Mouse (Mus musculus) lung, adult 2 months (tissue): Measurements from ENCODE around the gene Ankrd34a. TPM values are rescaled to one million over a fixed set of nuclear protein-coding genes. Genes with fewer than 3 reads are reported as not detected.
"Not testable (repeated sequence)": the region's sequence is repeated elsewhere in the genome, so short reads cannot be mapped to it uniquely, and the experiment has no call there.

Experiments used
- DNase-seq: peaks from one replicate; pipeline ENCODE4 v3.0.0; 2022
- H3K4me1 ChIP-seq: fragments of 200-500 bp; 2 replicates; pipeline ENCODE4 v1.6.1; 2011; ENCODE audit warnings: low read length; ENCODE audit not compliant: control insufficient read depth, insufficient read depth
- H3K4me3 ChIP-seq: fragments of 200-500 bp; replicated peaks from 2 replicates; pipeline ENCODE3; 2011; ENCODE audit warnings: low read depth, mild to moderate bottlenecking, control low read depth, low read length; ENCODE audit errors: extremely low read depth
- CTCF ChIP-seq: fragments of 200-500 bp; IDR thresholded peaks from 2 replicates; pipeline ENCODE4 v1.5.1; 2011; ENCODE audit warnings: mild to moderate bottlenecking, low read length, control low read depth; ENCODE audit not compliant: insufficient read depth
- POLR2A ChIP-seq: fragments of 200-500 bp; IDR thresholded peaks from 2 replicates; pipeline ENCODE4 v1.6.1; 2011; ENCODE audit warnings: low read depth, mild to moderate bottlenecking, control low read depth, low read length, borderline replicate concordance; ENCODE audit errors: extremely low read depth
- WGBS: fragments of 180-500 bp; shearing (Covaris S2); methylation state at CpG from one replicate; pipeline ENCODE4 v1.1.7; 2018; 5-methylcytosine and 5-hydroxymethylcytosine counted together
- polyA plus RNA-seq: library from polyadenylated mRNA; depleted of rRNA; stranded (reverse); fragments of >200 nt; gene quantifications from 2 replicates; pipeline ENCODE4 v1.2.3, GENCODE M21; 2012

Ankrd34a gene
- polyA plus RNA-seq, 1 experiment: 0.44 TPM

DNA sequence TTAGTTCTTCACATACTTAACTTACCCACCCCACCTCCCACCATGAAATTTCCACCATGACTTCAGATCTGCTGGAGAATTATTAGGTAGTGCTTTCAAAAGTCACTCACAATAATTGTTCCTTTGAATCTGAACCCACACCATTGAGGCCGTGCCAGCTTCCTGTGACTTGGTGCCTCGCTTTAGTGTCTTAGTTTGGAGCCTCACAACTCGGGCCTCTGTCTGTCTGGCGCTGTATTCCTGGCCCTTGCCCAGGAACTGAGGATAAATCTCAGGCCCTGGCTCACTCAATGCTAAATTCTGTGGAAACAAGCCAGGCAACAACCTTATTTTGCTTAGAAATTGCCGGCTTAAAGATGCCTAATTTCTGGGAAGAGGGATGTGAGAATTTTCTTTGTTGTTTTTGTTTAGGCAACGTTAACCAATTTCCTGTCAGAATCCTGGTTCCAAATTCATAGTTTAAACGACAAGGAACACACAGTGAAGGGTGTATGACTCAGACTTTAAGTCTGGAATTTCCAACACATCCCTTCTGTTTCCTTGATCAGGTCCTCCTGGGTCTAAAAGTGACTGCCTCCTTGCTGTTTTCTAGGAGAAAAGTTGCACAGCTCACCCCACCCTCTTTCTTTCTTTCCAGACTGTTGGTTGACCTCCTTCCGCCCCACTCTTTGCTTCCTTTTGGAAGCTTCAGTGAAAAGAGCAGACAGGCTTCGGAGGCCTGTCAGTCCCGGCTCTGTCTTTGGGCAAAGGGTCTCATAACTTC is 5.7 kb downstream of the Ankrd34a start:
- DNase-seq: no peak
- TF ChIP-seq CTCF (no peak), POLR2A (no peak)
- Histone ChIP-seq H3K4me1 (peaks cover 7% of the 10 kb centered on the region), H3K4me3 (peak overlapping the region; percentile 45)
- 29% methylated on average over 10 of the region's 10 CpGs for WGBS

DNA sequence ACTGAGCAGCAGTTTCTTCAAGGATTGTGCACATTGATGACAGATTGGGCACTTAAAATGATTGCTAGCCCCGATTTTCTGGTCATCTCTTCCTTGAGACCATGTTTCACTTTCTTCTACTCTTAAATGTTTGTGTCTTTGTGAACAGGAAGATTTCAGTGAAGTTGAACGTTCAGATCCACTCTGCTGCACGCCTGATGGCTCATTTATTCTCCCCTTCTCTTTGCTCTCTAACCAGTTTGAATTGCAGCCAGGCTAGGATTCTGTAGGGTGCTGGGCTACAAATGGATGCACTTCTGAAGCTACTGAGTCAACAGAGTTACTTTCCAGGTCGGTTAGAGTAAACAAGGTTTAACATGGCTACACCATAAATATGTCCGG is 6.3 kb downstream of the Ankrd34a start:
- 18% methylated on average over 5 of the region's 5 CpGs for WGBS
- no peak overlapping the region for H3K4me3 ChIP-seq

DNA sequence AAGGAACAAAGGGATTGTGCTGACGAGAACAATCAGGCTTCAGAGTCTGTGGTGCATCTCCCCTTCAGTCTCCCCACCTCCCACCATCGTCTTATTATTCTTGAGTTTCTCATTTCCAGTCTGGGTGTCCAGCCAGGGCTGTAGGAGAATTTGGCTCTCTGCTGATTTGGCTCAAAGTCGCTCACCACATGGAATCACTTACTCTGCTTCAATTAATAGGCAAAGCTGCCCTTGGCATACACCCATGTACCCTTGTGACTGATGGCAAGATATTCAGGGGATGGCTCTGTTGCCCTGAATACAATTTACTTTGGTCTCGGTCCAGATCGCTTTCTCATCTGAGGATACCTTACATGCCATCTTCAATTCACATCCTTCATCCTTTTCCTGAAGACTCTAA is 6.9 kb downstream of the Ankrd34a start:
- Histone ChIP-seq H3K4me3 (no peak overlapping the region), H3K4me1 (0 out of 2 replicates have a peak, but pooled peaks cover 2% of the 10 kb centered on the region)
- 53% methylated on average over 5 of the region's 5 CpGs for WGBS
- no peak for DNase-seq
- no peak for TF ChIP-seq CTCF
- TF ChIP-seq POLR2A: no peak

More for the DNA sequence above, 6.3 kb downstream of the Ankrd34a start:
- no peak for DNase-seq
- TF ChIP-seq CTCF (no peak), POLR2A (no peak)
- peaks cover 4% of the 10 kb centered on the region for H3K4me1 ChIP-seq

DNA sequence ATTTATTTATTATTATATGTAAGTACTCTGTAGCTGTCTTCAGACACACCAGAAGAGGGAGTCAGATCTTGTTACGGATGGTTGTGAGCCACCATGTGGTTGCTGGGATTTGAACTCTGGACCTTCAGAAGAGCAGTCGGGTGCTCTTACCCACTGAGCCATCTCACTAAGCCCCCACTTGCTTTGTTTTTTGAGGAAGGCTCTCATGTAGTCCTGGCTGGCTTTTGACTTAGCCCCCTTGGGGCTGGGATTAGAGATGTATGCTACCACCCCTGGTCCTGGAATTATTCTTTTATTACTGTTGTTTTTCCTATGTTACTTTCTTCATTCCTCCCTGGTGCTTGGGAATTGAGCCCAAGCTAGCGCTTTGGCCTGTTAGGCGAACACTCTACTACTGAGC is 9.6 kb downstream of the Ankrd34a start:
- not testable (repeated sequence) for DNase-seq
- 86% methylated on average over 4 of the region's 4 CpGs for WGBS

DNA sequence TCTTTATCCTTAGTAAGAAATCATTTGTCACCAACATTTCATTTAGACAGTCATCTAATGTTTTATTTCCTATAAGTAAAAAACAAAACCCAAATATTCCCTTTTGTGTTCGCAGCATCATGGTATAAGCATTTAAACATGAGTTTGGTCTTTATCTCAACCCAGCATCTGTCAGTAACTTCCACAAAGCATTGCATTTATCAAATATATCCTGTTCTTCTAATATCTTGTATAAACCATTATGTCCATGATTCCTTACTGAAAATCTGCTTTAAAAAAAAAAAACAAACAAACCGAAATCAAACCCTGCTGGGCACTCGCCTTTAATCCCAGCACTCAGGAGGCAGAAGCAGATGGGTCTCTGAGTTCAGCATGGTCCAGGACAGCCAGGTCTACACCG is 10.2 kb downstream of the Ankrd34a start:
- TF ChIP-seq CTCF (no peak), POLR2A (no peak)

More for the DNA sequence above, 9.6 kb downstream of the Ankrd34a start:
- H3K4me1 ChIP-seq, H3K4me3 ChIP-seq: not testable (repeated sequence)

DNA sequence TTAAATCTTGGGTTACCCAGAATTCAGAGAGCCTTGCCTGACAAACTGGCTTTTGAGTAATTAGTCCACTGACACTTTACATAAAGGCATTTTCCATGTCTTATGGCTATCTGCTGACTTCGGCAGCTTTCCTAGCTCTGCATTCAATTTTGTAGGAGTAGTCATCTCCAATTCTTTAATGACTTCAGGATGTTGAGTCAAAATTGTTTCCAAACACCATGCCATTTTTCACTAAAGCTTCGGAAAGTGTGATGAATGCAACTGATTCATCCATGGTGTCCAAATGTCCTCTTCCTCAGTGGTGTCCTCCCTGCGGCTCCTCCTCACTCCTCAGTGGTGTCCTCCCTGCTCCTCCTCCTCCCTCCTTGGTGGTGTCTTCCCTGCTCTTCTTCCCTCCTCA is 21.5 kb downstream of the Ankrd34a start:
- 77% methylated on average over 3 of the region's 3 CpGs for WGBS
- DNase-seq: no peak
- TF ChIP-seq CTCF: no peak
- TF ChIP-seq POLR2A: no peak
- Histone ChIP-seq H3K4me3 (no peak overlapping the region), H3K4me1 (no peaks in the 10 kb centered on the region)

More for the DNA sequence above, 10.2 kb downstream of the Ankrd34a start:
- no peak for DNase-seq
- Histone ChIP-seq H3K4me3 (no peak overlapping the region), H3K4me1 (0 out of 2 replicates have a peak, but pooled peaks cover 2% of the 10 kb centered on the region)
- 79% methylated on average over 4 of the region's 4 CpGs for WGBS

DNA sequence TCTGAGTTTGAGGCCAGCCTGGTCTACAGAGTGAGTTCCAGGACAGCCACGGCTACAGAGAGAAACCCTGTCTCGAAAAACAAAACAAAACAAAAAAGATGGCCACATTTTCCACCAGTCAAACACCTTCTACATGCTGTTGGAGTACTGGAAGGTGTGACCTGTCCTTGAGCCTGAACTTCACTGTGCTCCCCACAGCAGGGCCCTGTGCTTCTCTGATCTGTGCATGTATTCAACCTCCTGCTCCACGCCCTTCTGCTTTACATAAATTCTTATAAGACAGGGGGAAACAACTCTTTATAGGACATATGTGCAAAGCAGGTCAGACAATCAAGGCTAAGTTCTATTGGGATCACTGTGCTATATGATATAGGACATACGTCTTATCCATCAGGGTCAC is 26.8 kb downstream of the Ankrd34a start:
- TF ChIP-seq POLR2A (no peak), CTCF (no peak)
- WGBS: 89% methylated on average over 4 of the region's 4 CpGs
- no peaks in the 10 kb centered on the region for H3K4me1 ChIP-seq
- DNase-seq: no peak
- H3K4me3 ChIP-seq: no peak overlapping the region

DNA sequence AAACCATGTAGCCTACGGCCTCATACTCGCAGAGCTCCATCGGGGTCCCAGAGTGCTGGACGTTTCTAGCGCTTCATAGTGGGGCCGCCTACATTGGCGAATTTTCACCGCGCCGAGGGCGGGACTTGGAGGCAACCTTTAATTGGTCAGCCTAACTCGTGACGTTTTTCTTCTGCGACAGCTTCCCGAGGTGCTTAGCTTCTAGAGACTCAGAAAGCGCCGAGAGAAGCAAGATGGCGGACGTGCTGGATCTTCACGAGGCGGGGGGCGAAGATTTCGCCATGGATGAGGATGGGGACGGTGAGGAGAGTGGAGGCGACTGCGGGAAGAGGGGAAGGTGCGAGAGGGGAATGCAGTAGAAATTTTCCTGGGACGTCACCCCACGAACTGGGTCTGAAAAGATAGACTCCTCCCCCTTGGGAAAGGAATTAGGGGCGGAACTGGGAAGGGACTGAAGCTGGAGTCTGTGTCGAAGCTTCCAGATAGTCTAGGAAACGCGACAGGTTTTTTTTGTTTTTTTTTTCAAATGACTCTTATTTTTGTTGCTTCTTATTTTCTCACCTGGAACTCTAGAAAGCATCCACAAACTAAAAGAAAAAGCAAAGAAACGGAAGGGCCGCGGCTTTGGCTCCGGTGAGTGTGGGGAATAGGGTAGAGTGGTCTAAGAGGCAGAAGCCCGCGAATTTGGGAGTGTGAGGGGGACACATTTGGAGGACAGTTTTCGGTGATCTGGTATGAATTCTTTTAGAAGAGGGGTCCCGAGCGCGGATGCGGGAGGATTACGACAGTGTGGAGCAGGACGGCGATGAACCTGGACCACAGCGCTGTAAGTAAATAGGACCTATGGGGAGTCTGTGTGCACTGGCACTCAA is 33.5 kb downstream of the Ankrd34a start, which contains the start of gene Rbm8a:
Gene Rbm8a, plus strand, starts transcription at position 205 of the 872 bp plus-strand sequence.
- TF ChIP-seq CTCF (no peak), POLR2A (peak; percentile 98)
- Histone ChIP-seq H3K4me1 (peaks cover 7% of the 10 kb centered on the region), H3K4me3 (peak within 1 kb of the TSS; percentile 75)
- peak; percentile 96 for DNase-seq
- under 1% methylated on average over 48 of the region's 48 CpGs for WGBS

DNA sequence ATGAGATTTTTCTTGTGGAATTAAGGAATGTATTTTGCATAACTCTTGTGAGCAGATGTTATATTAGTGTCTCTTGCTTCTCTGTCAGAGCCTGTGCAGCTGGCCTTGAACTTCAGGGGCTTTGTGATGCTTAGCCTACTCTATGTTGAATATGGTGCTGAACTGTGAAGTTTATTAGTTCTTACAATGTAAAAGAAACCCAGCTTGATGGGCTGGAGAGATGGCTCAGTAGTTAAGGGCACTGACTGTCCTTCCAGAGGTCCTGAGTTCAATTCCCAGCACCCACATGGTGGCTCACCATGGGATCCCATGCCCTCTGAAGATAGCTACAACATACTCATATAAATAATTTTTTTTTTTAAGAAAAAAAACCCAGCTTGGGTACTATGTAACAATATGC is 35.6 kb downstream of the Ankrd34a start:
- peaks cover 12% of the 10 kb centered on the region for H3K4me1 ChIP-seq
- TF ChIP-seq CTCF (no peak), POLR2A (no peak)
- DNase-seq: no peak
- H3K4me3 ChIP-seq: no peak overlapping the region

DNA sequence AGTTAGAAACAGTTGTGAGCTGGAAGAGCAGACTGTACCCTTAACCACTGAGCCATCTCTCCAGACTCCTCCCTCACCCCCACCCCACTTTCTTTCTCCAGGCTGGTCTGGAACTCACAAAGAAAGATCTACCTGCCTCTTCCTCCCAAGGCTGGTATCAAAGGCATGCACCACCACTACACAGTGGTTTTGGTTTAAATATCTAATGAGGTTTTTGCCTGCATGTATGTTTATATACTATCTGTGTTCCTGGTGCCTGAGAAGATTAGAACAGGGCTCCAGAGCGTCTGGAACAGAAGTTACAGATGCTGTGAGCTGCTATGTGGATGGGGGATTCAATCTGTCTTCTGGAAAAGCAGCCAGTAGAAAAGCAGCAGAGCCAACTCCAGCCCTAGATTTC is 37.6 kb downstream of the Ankrd34a start:
- no peak overlapping the region for H3K4me3 ChIP-seq
- WGBS: 85% methylated on average over 1 of the region's 1 CpGs
- no peak for DNase-seq
- H3K4me1 ChIP-seq: peaks cover 12% of the 10 kb centered on the region
- no peak for TF ChIP-seq POLR2A
- TF ChIP-seq CTCF: no peak
